Mouse (Mus musculus) common myeloid progenitor, adult 5-6 weeks (primary cell): ENCODE results near the gene Cttn. TPM values are rescaled to one million over a fixed set of nuclear protein-coding genes. Genes with fewer than 3 reads are reported as not detected.
A peak's percentile ranks its signal among the peaks of the same experiment; 100 is the strongest.

Experiments used
- ATAC-seq: replicated peaks from 2 replicates; pipeline ENCODE4 v1.8.0; 2016; ENCODE audit warnings: low read depth, mild to moderate bottlenecking, moderate TSS enrichment, inconsistent platforms; ENCODE audit not compliant: poor library complexity, severe bottlenecking
- total RNA-seq: library from RNA; stranded (forward); fragments of 200-1000, 187-1606 nt; gene quantifications from 2 replicates; pipeline ENCODE4 v1.2.3, GENCODE M21; 2017

Cttn gene
- 41.2 and 46.7 TPM in 2 replicates for total RNA-seq

DNA sequence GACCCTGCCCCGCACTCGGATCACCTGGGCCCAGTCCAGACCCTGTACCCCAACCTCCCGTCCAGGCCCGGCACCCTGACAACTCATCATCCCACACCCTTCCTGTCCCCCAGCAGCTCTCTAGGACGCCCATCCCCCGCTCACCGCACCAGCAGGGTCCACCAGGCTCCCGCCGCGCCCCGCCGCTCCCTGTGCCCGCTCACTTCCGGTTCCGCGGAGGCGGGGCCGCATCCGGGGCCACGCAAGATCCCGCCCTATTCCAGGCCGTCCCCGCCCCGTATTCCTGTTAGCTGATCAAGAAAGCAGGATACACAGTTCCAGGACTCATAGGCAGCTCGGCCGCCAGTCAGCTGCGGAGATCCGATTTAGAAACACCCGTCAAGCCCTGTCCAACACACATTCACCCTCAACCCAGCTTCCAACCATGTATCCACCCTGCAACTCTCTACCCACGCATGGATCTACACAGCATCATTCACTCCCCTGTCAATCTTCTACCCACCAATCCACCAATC is at the start of gene Cttn:
Gene Cttn (minus strand): TSS at position 465 of the 515 bp plus-strand sequence.
- peak; percentile 63 for ATAC-seq

DNA sequence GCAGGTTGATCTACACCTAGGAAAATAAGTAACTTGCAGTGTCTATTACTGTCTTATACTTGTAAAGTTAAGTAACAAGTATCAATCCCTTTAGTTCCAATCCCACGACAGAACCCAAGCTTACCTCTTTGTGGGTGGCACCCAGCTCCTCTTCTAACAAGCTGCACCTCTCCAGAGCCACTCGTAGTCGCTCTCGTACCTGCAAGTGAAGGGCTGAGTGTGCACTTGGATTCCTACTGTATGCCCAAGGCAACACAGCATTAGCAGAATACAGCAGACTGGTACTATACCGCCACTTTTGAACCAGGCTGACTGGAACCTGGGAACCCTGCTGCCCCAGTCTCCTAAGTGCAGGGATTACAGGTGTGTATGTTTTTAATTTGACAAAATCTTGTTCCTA is 49.0 kb upstream of the Cttn start:
- ATAC-seq: no peak

DNA sequence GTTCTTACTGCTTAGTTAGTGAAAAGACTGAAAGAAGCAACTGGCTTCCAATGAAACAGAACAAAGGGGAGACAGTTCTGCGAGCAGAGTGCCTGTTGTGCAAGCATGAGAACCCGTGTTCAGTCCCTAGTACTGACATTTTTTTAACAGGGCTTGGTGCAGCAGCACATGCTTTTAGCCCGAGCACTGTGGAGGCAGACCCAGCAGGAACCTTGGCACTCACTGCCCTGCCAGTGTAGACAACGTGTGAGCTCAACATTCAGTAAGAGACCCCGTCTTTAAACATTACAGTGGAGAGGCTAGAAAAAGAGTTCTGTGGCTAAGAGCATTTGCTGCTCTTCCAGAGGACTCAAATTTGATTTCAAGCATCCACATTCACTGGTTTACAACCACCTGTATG is 45.9 kb upstream of the Cttn start:
- no peak for ATAC-seq

DNA sequence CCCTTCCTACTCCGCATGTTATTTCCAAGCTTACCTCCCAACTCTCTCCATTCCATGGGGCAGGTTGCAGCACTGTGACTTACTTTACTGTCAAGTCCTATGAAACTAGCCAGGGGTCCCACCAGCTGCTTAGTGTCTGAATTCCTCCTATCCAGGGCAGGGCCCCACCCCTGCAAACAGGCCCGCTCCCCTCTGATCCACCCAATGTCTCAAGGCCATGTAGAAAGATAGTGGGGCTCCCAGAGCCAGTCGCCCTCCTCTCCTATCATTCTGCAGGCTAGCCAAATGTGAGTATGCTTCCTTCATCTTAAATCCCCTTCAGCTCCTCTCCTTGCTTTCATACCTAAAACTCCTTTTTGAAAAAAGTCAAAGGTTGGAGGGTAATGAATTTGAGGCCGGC is 38.3 kb upstream of the Cttn start:
- ATAC-seq: no peak

DNA sequence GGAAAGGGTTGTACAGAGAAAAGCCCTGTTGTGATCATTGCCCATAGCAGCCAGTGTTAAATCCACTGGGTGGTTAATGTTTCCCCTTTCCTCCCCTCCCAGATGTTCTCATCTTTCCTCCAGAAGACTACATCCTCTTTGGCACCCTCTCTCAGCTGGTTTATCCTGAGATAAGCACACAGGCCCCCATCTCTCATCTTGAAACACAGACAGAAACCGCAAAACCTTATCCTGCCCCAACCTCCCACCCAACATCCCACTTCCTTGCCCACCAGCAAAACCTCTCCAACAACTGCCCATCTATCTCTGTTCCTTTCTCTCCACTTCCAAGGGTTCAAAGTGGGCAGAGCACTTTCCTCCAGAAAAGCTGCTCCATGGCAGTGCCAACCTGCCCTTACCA is 36.0 kb upstream of the Cttn start:
- peak; percentile 51 for ATAC-seq

DNA sequence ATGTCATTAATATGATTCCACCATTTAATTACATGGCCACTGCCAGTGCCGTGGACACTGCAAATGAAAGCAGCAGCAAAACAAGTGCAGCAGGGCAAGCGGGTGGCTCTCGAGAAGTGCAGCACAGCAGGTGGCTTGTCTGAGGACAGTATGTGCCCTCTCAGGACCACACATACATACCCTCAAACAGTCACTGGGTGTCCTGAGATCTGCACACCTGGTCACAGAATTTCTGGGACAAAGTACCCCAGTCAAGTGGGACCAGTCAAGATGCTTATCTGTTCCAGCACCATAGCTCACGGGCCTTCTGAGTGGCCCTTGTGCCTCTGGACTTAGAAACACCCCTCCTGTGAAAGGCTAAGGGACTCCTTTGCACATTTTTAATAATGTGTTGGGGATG is 33.1 kb upstream of the Cttn start:
- ATAC-seq: no peak

DNA sequence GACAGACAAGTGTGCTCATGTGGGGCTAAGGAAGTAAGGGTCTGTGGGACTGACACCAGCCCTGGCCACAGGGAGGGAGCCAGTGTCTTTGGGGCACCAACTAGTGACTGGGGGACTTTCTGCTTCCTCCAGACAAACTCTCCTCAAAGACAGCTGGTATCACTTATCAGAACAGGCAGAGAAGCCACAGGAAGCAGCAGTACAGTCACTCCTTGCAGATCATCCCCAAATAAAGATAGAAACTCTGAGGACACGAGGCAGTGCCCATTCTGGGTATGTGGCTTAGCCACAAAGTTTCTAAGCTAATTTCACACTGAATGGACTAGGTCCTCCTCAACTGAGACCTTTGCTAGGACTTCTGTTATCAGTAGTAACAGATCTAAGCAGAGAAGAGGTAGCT is 22.1 kb upstream of the Cttn start:
- peak; percentile 87 for ATAC-seq

DNA sequence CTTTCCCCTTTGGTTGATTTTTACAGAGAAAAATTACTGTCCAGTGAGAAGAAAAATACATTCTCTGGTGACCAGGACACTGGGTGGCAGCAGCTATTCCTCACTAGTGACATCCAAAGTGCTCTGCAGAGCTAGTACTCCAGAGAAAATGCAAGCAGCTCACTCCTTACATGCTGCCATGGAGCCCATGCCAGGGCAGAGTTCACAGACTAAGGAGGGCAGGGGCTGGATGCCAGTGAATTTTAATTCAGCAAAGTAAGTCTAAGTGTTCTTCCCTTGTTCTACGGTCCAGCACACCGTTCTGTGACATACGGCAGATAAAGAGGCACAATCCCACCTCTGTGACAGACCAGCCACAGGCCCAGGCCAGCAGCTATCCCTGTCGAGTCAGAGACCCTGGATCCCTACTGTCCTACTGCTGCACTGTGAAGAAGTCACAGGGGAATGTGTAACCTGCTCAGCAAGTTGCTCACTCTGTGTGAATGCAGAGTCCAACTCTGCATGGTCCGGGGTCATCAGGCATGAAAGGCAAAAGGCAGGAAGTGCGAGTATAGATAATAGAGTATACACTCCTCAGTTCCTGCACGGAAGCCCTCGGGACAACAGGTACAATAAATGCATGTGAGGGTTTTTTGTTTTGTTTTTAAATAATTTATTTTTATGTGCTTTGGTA is 19.5 kb upstream of the Cttn start:
- no peak for ATAC-seq

DNA sequence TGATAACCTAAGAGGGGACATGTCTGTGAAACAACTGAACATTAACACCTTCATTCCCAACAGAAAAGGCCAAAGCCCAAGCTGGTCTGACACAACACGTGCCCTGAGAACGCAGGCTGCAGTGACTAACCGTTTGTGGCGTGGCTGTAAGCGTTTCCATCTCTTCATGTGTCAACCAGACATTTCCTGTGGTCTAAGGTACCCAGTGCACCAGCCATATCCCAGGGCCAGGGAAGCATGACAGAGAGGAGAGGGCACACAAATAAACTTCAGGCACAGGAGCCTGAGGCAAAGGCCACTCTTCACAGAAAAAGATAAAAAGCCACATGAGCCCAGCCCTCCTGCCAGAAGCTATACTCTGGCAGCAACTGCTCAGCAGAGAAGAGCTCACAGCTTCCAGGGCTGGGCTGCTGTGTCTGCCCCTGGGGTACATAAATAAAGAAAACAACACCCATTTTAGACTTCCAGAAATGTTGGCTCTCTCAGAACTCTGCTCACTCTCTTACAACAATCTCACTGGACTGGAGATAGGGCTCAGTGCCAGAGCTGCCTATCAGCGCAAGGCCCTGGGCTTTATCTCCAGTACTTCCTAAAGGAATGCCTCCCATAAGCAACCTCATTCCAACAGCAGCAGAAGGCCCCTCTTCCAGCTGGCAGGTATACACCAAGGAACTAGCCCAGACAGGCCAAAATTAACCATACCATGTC is 18.4 kb upstream of the Cttn start:
- ATAC-seq: peak; percentile 56

DNA sequence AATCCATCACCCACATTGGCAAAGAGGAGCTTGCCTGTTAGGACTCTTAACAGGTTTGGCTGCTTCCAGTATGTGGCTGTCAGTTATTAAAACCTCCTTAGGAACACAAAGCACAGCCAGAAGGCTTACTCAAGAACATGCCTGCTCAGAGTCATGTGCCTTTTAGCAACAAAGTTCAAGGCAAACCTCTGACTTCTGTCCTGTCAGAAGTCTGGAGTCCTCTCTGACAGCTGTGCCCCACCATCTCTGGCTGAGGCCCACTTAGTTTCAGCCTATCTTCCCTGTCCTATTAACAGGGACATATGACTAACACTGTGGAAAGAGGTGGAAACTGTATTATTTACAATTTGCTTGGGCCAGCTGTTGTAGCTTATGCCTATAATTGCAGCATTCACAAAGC is 9.5 kb upstream of the Cttn start:
- ATAC-seq: no peak

DNA sequence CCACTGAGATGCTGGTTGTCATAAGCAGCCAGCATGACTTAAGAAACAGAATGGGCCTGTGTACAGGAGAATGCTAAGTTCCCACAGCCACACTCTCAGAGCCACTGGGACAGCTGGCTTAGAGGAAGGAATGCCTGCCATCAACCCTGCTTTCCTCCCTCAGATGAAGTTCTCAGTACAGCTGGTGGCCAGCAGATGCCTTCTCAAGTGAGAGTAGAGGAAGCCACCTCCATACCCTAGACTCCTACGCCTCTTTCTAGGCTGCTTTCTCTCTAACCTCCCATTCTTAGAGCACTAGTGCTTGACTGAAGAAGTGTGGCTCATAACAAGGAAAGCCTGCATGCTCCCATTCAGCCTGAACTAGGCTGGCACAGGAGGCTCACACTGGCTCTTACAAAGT is 8.8 kb upstream of the Cttn start:
- ATAC-seq: no peak

DNA sequence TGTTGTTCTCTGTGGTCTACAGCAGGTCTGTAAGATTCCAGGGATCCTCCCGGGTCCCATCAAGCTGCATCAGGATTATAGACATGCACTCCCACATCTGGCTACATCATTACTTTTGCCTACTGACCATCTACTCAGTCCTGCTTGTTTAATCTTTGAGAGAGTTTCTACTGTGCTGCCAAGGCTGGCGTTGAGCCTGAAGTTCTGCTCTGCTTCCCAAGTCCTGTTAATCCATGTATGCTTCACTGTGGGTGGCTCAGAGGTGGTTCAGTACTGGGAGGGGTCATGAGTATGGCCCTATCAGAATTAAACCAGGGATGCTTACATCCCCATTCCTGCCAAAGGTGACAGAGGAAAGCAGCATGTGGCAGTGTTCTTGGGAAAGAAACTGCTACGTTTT is 4.9 kb upstream of the Cttn start:
- ATAC-seq: no peak

DNA sequence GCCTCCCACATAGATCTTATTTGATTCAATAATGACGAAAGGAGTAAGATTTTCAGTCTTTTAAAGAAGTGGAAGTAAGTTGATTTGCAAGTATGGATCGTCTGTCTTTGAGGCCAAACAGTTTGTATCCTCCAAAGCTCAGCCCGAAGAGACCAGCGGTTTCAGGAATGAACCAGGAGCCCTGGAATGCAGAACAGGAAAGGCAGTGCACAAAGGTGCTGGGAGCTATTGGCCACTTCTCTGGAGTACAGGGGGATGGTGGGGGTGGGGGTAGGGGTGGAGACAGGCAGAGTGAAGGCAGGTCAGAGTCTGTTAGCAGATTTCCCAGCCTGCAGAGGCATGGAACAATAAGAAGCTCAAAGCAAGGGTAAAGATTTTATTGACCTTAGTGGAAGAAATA is 2.7 kb upstream of the Cttn start:
- no peak for ATAC-seq

DNA sequence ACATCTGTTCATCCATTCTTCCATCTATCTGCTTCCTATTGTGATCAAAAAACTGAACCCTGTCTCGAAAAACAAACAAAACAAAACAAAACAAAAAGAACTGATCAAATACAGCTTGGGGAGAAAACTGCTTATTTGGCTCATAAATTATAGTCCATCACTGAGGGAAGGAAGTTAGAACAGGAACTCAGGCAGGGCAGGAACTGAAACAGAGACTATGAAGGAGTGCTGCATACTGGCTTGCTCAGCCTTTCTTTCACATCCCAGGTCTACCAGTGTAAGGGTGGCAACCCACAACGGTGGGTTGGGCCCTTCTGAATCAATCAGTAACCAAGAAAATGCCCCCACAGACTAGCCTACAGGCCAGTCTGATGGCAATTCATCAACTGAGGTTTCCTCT is 294 bp upstream of the Cttn start:
- peak; percentile 24; the same call in 1 of the 2 replicates for ATAC-seq

DNA sequence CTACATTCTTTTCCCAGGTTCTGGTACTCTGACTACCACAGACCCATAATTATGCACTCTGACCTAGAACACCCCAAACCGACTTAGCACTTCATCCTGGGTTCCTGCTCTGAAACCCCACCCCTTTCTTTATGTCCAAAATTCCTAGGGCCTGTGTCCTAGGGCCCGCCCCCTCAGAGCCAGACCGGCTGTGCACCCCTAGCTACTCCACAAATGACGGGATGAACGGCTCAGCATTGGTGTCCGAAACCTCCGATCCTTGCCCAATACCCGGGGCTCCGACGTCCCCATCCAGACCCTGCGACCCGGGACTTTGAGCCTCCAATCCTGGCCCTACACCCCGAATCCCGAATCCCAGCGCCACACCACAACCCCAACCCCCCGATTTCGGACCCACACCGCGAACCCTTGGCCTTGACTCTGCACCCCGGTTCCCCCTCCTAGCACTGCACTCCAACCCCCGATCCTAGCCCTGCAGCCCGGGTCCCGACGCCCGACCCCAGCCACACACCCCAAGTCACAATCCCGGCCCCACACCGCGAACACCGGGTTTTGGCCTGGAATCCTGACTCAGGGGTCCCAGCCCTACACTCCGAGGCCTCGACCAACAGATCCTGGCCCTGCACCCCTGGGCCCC is 783 bp downstream of the Cttn start:
- ATAC-seq: no peak

DNA sequence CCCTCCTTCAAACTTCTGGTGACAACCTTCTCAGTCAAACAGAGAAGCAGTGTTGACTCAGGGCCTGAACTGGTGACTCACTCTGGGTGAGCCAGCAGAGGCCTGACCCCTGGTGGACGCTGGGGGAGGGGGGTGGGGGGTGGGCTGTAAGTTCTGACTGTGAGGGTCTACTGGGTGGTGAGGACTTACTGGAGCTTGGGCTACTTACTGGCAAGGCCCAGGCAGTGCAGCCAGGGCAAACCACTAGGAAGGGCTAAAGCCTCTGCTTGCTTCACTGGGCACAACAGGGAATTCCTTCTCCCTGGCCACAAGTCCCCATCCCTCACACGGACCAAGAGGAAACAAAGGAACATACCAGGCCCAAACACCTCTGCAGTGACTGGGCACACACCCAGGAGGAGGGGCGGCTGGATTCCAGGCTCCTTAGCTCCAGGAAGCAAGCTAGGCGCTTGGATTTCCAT is 1.6 kb downstream of the Cttn start:
- ATAC-seq: no peak

DNA sequence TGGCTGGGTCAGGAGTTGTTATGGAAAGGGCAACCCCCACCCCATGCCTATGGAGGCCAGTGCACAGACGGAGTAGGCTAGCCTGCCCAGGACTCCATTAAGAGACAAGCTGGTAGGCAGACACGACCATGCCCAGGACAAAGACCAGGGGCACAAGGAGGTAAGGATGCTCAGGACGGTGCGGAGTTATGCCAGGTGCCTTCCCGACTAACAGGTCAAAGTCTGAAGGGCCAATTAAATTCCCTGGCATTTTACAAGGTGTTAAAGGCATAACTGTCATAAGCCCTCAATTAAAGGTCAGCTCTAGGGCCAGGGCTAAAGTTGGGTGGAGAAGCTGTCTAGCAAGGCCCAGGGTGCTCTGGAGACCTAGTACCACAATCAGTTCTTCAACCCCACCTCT is 2.1 kb downstream of the Cttn start:
- no peak for ATAC-seq

DNA sequence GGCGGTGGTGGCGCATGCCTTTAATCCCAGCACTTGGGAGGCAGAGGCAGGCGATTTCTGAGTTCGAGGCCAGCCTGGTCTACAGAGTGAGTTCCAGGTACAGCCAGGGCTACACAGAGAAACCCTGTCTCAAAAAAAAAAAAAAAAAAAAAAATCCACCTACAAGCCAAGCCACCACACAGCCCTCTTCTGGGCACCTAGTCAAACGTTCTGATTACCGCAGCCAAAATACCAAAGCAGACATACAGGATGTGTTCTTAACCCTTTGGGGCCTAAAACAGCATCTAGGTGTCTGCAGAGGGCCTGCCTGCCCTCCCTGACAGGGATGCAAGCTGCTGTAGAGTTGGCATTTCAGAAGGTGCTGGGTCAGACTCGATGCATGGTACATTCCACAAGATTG is 8.2 kb downstream of the Cttn start:
- no peak for ATAC-seq

DNA sequence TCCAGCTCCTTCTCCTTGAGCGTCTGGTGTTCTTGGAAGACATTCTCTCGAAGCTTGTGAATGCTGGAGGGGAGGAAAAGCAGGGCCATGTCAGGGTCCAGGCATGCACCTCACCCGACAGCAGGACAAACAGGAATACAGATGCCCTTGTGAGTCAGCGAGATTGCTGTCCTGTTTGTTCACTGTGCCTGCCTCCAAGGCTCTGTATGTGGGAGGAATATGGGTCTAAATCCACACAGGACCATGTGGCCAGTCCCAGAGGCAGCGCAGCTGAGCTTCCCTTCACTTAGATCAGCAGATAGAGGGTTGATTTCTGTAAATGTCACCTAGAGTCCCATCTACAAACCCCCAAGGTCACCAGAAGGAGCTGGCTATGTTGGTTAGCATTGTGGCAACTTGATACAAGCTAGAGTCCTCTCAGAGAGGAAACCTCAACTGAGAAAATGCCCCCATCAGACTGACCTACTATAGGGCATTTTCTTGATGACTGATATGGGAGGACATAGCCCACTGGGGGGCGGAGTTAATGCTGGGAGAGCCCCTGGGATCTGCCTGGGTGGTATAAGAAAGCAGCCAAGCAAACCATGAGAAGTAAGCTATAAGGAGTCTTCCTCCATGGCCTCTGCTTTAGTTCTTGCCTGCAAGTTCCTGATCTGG is 9.4 kb downstream of the Cttn start:
- no peak for ATAC-seq

DNA sequence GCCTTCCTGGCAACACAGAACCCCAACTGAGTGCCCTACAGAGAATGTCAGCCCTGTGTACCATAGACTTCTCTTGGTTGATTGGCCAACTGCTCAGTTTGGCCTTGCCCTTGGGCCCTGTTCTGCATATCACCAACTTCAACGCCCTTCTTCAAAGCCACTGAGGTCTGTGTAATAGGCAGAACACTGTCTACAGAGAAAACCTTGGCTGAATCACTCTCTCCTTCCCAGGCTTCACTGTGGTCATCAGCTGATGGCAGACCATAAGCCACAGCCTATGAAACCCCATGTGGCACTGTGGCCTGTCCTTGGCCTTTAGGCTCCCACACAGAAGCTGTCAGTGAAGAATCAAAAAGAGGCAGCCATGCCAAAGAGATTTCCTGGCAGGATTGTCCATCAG is 11.9 kb downstream of the Cttn start:
- ATAC-seq: no peak

DNA sequence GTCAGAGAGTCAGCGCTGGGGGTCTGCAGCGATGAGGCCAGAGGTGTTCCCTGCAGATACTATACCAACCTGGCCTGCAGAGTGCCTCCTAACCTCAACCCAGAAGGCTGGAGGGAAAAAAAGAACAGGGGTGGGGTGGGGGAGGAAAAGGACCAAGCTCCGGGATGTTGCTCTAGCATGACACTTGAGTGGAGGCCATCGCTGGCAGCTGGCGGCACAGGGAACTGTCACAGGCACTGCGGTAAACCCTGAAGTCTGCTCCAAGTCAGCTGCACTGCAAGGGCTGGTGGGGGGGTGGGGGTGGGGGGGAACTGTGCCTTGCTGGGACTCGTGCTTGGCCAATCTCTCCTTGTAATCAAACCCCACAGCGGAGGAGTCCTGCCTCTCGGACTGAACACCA is 20.1 kb downstream of the Cttn start:
- no peak for ATAC-seq
